Mouse (Mus musculus) olfactory bulb, adult 2 months (tissue): ENCODE measurements around the gene Sdr39u1.

Experiments used
- CTCF ChIP-seq: fragments of 200-500 bp; IDR thresholded peaks from 2 replicates; pipeline ENCODE4 v1.5.1; 2012; ENCODE audit warnings: low read depth, mild to moderate bottlenecking, low read length, moderate library complexity; ENCODE audit not compliant: insufficient read depth
- POLR2A ChIP-seq: fragments of 200-500 bp; IDR thresholded peaks from 2 replicates; pipeline ENCODE4 v1.6.1; 2012; ENCODE audit warnings: mild to moderate bottlenecking, low read depth, low read length, moderate library complexity; ENCODE audit not compliant: insufficient read depth

DNA sequence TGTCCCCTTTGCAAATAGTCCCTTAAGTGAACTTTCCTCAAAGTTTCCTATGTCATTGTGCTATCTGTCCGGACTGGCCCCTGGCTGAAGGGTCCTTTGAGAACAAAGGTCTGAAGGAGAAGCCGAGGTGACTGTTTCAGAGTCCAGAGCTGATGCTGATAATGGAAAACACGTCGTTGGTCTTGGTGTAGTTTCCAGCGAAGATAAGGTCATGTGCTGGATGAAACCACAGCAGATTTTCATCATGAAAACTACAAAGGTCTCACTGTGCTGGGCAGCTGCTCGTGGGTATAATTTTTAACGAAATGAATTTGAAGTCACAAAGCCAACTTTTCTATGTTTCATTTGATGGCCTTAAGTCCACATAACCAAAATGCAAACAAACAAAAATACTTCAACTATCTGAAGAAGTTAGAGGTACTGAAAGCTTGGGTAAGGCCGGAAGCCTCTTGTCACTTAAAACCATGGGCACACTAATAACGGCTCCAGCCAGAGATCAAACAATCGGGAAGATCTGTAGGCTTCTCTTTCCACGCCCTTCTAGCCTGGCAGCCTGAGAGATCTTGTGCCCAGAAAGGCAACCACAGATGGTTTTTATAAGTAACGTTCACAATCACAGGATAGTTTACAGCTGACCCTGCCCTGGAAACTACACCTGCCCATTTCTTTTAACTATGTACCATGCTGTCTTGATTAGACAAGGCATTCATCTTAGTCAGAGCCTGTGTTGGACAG is 29.3 kb upstream of the Sdr39u1 start:
- TF ChIP-seq CTCF = no peak
- TF ChIP-seq POLR2A = no peak
